Mouse (Mus musculus): ENCODE measurements around the gene Gm8257. TPM values are rescaled to one million over a fixed set of nuclear protein-coding genes. Genes with fewer than 3 reads are reported as not detected.

Gm8257 gene
- not detected for polyA plus RNA-seq (2014; fragmentation: Illumina TruSeq; extraction: RNeasy Lipid Tissue Mini Kit (QIAGEN cat#74804))

GRCm38 (mm10) chr14:44706356-44706755, at the start of gene Gm8257:
Gene Gm8257 (minus strand): TSS chr14:44706456.

GRCm38 (mm10) chr14:44750240-44750639, 44.0 kb upstream of the Gm8257 start, which contains the start of gene Gm8267:
Gene Gm8267 (minus strand): TSS chr14:44750340.

GRCm38 (mm10) chr14:44627737-44628136, 78.5 kb downstream of the Gm8257 start, which contains the start of gene Gm5624:
Gene Gm5624 (minus strand): TSS chr14:44627938.

Other genes with a start within 250 kb of the Gm8257 start
- not detected for gene BC061237, start 214.0 kb downstream of the Gm8257 start, polyA plus RNA-seq (2014; fragmentation: Illumina TruSeq; extraction: RNeasy Lipid Tissue Mini Kit (QIAGEN cat#74804))
- gene Gm17093, start 188.2 kb downstream of the Gm8257 start, polyA plus RNA-seq (2014; fragmentation: Illumina TruSeq; extraction: RNeasy Lipid Tissue Mini Kit (QIAGEN cat#74804)) = not detected
- gene Gm8247, start 123.3 kb downstream of the Gm8257 start, polyA plus RNA-seq (2014; fragmentation: Illumina TruSeq; extraction: RNeasy Lipid Tissue Mini Kit (QIAGEN cat#74804)) = not detected
- gene Gm5624, start 78.5 kb downstream of the Gm8257 start, polyA plus RNA-seq (2014; fragmentation: Illumina TruSeq; extraction: RNeasy Lipid Tissue Mini Kit (QIAGEN cat#74804)) = not detected
- not detected for gene Gm8267, start 43.9 kb upstream of the Gm8257 start, polyA plus RNA-seq (2014; fragmentation: Illumina TruSeq; extraction: RNeasy Lipid Tissue Mini Kit (QIAGEN cat#74804))
- gene Ptgdr, start 152.9 kb upstream of the Gm8257 start, polyA plus RNA-seq (2014; fragmentation: Illumina TruSeq; extraction: RNeasy Lipid Tissue Mini Kit (QIAGEN cat#74804)) = 0.14 TPM